Mouse (Mus musculus): ENCODE data around the gene Adam3. TPM values are rescaled to one million over a fixed set of nuclear protein-coding genes. Genes with fewer than 3 reads are reported as not detected.

The Adam3 gene
- polyA plus RNA-seq (2012; rRNA removed): 0.09 and 0.10 TPM in 2 replicates

DNA sequence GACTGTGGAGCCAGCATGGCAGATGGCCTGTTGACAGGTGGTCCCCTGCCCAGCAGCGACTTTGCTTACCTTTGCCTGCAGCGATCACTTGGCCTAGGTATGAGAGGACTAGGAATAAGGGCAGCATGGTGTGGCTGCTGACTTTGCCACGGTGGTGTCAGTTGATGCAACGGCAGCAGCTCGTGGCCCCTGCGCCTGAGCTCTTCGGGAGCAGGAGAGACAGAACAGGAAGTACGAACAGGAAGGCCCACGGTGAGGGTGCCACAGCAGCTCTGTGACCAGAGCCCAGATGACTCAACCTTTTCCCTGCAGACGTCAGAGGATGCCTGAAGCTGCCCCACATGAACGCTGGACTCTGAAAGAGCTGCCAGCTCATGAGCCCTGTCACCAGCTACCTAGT lies at the start of gene Adam3:
Gene Adam3, minus strand, starts transcription at position 223 of the 400 bp plus-strand sequence.

Other genes starting within 250 kb of the Adam3 start
- 0.06 and 0.08 TPM in 2 replicates for gene Adam5, start 98.5 kb upstream of the Adam3 start, polyA plus RNA-seq (2012; rRNA removed)